Mouse (Mus musculus) CH12F3 (cell line): ENCODE data around the gene Ptpre.
"Not testable (repeated sequence)": the region's sequence is repeated elsewhere in the genome, so short reads cannot be mapped to it uniquely, and the experiment has no call there.

Experiments
- in situ Hi-C: fragments of 300-500 bp; cut with MboI; formaldehyde crosslinking; loops from 2 replicates; pipeline ENCODE4 v1.14.3; 2020; ENCODE audit warnings: low sequenced_read_pairs

Gene Ptpre

DNA sequence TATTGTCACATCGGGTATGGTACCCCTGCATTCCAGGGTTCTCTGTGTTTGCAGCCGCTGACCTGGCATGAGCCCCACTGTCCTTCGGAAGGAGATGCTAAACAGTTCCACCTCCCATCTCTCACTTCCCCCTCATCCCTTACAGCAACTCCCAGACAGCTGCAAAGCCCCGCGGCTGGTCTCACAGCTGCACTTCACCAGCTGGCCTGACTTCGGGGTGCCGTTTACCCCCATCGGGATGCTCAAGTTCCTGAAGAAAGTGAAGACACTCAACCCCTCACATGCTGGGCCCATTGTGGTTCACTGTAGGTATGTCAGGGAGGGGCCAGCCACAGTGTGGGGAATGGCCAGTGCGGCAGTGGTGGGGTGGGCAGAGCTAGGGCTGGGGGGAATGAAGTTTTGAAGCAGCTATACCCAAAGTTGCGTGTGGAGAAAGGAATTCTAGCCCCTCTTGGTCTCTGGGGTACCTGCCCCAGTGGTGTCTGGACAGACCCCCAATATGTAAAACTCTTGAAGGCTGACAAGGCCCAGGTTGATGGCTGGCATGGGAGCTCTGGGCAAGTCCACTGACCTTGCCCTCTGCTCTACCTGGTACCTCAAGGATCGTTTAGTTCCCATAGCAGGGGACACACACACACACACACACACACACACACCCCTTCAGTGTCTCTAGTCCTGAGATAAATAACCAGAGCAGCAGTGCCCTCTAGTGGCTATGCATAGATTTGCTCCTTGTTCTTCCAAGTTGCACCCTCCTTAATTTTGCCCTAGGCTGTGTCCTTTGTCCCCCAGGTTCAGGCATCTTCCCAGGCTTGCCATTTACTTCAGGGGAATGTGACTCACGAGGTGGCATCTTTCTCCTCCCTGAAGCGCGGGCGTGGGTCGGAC lies 131.8 kb downstream of the Ptpre start:
- in situ Hi-C loops, result no loop called here

DNA sequence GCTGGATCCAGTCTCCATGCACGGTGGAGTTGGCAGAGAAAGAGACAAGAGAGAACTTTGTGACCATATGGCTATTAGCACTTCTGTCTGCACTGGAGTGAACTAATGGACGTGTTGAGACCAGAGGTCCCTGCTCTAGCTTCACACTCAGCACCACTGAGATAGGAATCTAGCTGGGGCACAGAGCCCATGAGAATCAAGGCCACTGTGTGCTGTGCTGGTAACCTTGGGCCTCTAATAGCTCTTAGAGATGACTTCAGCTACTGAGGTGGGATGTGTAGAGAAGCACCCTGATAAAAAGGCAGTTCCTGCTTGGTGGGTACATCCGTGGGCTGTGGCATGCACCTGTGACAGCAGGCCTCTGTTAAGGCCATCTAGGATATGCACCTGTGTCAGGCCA lies 136.3 kb downstream of the Ptpre start:
- in situ Hi-C loops, result no loop called here

DNA sequence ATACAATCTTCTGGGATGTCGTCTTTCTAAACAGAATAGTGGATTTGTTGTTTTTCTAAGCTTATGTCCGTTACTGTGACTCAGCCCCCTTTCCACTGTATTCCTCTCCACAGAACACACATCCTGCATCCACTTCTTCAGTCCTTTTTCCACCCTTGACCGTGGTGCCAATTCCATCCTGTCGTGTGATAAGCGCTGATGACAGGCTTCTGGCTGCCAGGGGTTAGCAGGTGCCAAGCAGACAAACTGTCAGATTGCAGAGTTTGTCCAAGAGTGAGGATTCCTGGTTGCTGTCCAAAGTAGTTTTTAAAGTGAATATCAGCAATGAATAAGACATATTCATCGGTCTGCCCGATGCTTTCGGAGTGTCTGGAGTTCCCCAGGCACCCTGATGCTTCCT lies 139.4 kb downstream of the Ptpre start:
- in situ Hi-C loops, result no loop called here

DNA sequence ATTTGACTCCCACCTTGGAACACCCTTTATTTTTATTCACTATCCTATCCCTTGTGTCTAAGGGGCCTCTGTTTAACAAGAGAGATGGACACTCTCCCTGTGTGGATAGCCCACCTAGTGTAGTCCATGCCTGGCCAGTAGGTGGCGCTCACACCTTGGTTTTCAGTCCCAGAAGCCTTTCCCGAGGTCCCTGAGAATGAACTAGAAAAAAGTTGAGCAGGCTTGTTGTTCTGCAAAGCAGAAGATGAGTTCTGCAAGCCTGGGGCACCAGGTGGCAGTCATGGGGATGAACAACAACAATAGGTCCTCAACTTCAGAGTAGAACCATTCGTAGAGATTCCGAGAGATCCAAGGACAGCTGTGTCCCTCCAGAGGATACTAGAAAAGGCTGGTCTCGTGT lies 143.1 kb downstream of the Ptpre start:
- in situ Hi-C loops, result no loop called here

GRCm38 (mm10) chr7:135684098-135684497 lies 146.8 kb downstream of the Ptpre start:
- in situ Hi-C loops, result not testable (repeated sequence)

DNA sequence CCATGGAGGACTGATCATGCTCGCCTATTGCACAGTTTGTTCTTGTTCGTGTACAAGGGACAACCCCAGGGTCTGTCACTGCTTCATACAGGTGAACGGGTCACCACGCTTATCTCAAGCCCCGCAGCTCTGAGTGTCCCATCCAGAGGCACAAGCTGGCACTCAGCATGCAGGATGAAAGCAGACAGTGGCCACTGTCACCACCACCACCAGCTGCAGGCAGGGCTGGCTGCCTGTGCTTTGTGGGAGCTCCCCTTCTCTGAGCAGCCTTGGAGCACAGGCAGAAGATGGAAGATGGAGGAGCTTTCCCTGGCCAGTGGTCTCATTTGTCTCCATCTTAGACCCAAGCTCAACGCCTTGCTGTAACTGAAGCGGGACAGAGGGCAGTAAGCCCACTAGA lies 147.7 kb downstream of the Ptpre start:
- in situ Hi-C loops, result no loop called here

DNA sequence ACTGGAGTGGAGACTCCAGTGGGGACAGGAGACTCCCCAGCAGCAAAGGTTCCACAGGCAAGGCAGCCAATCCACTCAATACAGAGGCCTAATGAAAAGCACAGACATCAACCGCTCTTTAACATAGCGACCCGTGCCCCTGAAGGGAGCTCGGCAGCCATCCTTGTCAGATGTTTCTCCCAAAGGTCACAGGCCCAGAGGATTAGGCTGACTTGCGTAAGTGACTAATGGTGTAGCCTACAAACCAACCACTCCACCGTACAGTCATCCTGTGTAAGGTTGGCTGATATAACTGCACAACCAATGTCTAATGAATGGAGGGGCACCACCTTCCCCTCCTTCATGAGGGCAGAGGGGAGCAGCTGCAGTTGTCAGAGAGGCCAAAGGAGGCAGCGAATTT lies 152.1 kb downstream of the Ptpre start:
- in situ Hi-C loops, result no loop called here

- in situ Hi-C loops, result no loop called here
These were observed 154.7 kb downstream of the Ptpre start for GRCm38 (mm10) chr7:135691941-135692340.

- in situ Hi-C loops, result no loop called here
These were observed 156.8 kb downstream of the Ptpre start for GRCm38 (mm10) chr7:135694130-135694529.

- in situ Hi-C loops, result no loop called here
These were observed 157.5 kb downstream of the Ptpre start for GRCm38 (mm10) chr7:135694796-135695195.

DNA sequence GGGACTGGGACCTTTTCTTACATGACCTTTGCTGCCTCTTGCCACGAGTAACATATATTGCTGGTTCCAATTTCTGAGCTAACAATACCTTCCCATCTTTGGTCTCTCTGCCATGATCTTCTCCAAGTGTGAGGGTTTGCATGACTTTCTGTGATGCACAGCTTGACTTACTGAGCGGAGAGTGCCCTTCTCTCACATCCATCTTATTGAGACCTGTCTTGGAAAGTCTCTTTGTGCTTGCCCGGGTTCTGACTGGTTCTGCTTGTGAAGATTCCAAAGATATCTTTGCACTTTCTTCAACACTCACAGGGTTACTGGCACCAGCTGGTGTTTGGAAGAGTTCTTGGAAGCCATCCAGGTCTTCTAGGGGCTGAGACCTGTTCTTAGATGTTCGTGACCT lies 158.8 kb downstream of the Ptpre start:
- in situ Hi-C loops, result no loop called here

- in situ Hi-C loops, result not testable (repeated sequence)
These were observed 159.9 kb downstream of the Ptpre start for GRCm38 (mm10) chr7:135697021-135697740.

DNA sequence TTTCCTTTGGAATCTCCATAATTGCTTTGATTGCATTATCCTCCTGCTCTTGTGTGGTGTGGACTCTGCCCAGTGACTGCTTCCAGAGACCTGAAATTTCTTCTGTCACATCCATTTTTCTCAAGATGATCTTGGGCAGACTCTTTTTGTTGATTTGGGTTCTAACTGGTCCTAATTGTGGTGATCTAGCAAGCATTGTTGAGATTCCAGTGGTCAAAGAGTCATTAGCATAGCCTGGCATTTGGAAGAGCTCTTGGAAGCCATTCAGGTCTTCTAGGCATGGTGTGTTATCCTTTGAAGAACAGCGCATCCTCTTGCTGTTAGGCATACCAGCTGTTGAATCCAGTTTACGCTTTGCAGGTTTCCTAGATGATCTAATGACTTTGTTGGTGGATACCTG lies 161.1 kb downstream of the Ptpre start:
- in situ Hi-C loops, result no loop called here

DNA sequence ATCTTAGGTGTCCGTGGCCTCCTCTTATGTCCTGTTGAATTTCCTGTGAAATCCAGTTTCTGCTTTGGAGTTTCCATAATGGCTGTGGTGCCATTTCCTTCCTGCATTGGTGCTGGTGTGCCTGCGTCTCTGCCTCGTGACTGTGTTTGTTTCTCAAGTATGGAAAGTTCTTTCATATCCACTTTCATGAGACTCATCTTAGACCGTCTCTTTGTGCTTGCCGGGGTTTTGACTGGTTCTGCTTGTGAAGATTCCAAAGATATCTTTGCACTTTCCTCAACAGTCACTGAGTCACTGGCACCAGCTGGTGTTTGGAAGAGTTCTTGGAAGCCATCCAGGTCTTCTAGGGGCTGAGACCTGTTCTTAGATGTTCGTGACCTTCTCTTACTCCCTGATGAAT lies 162.1 kb downstream of the Ptpre start:
- in situ Hi-C loops, result not testable (repeated sequence)

GRCm38 (mm10) chr7:135703600-135704148 lies 166.4 kb downstream of the Ptpre start:
- in situ Hi-C loops, result no loop called here

GRCm38 (mm10) chr7:135704251-135704650 lies 167.0 kb downstream of the Ptpre start:
- in situ Hi-C loops, result no loop called here

DNA sequence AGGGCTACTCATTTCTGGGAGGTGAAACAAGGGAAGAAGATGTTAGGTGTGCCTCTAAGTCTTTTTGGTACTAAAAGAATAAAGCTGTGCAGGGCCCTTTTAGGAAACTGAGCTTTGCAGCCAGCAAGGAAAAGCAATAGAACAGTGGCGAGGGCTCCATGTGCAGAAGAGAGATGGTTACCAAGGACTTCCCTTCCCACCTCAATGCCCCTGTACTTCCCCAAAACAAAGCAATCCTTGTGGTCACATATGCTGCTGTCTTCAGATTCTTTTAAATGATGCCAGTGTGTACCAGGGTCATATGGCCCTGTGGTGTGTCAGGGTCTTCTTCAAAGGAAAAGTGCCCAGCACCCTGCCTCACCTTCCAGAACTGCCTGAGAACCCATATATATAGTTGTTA lies 167.8 kb downstream of the Ptpre start:
- in situ Hi-C loops, result no loop called here

DNA sequence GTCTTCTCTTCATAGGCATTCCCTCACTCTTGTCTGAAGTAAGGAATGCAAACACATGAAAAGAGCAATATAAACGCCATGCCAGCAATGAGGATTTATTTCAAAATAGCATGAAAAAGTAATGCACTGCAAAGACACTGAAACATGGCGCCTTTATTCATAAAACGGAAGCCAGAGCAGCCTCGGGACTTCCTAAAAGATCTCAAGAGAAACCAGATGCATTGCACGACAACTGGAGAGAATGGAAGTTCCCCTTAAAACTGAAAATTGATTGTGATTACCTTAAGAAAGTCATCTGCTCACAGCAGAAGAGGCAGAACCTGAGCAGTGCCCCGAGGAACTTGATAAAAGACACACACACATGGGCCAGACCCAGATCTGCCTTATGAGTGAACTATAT lies 168.5 kb downstream of the Ptpre start:
- in situ Hi-C loops, result no loop called here

DNA sequence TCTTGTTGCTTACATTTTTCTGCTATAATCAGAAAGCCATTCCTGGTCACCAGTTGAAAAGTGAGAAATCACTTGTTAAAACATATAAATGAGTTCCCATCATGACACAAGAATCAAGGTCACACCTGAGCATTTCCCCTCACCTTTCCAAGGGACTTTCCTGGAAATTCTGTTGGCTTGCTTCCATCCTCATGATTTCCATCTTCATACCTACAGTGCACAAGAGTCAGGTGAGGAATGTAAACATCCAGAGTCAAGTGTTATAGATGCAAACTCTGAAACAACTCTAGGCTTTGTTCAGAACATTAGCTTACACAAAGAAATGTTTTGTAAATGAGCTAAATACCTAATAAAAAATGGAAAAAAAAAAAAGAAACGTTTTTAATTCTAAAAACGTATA lies 173.4 kb downstream of the Ptpre start:
- in situ Hi-C loops, result no loop called here

GRCm38 (mm10) chr7:135712534-135712933 lies 175.3 kb downstream of the Ptpre start:
- in situ Hi-C loops, result no loop called here

DNA sequence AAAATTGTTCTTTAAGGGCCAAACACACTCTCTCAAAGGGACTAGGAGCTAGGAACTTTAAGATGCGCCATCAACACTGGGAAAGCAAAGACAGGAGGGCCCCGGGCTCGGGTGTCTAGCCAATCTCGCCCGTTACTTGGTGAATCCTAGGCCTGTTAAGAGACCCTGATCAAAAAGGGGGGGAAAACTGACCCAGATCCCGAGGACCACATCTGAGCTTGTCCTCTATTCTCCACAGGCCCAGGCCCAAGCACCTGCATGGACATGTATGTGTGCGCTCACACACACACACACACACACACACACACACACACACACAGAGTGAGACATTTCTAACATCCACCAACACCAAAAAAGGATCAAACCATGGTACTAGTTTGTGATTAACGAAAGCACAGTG lies 176.0 kb downstream of the Ptpre start:
- in situ Hi-C loops, result no loop called here

DNA sequence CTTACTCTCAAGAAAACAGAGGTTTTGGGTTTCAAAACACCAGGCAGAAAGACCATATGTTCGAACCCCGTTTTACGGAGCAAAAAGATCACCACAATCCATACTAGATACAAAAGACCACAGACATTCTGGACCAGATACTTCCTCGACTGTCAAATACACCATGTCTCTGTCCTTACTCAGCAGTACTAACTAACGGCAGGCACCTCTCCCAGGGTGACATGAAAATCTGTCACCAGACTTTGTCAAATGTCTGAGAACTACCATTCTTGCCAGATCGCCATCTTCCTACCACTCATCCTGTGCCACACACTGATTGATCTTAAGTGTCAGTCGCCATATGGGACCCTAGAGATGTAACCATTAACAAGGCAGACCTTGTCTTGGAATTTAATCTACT lies 177.9 kb downstream of the Ptpre start:
- in situ Hi-C loops, result no loop called here
